Comparison of ENCODE assay signal across 8 mouse cellular contexts in the genomic region with DNA sequence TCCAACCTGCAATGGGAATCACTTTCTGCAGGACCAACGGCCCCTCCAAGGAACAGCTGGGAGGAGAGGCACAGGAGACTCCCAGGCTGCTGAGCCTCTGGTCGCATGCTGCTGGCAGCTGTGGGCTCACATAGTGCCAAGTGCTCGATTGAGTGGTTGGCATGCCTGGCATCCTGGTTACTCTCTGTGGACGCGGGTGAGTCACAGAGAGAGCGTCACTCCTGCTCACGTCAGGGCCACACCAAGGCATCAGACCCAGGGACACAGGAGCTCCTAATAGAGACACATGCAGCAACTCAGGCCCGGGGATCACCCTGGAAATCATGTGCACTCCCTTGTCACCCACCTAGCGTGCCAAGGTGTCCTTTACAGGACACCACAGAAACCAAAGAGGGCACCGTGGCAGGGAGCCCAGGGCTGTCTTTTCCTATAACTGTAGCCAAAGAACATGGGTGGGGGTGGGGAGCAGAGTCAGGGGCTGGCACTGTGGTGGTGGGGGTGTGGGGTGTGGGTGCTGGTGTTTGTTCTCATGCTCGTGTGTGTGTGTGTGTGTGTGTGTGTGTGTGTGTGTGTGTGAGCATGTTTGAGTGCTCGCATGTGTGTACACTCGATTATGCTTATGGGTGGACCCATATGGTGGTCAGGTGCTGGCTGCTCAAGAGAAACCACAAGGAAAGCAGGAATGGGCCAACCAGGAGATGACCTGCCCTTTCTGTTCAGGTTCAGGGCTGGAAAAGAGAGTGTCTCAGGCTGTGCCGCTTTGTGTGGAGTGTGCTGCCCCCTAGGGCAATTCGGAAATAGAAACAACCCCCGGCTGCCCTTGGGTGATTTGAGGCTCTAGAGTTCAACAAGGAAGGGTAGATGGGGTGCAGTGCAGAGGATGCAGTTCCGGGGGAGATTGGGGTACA.
DNase-seq lines count a peak whose midpoint lies in the region; ATAC-seq and TF ChIP-seq lines count a peak whose summit lies in the region.

No protein-coding gene starts in this region.

- H3K36me3 ChIP-seq in ES-E14 (ENCODE audit: control insufficient read depth, insufficient read depth, low read length, poor library complexity, severe bottlenecking), result no peaks in the 10 kb centered on the region
- H3K36me3 ChIP-seq in embryonic facial prominence, embryonic 15.5 days, result no peaks in the 10 kb centered on the region
- no peaks in the 10 kb centered on the region for H3K36me3 ChIP-seq in heart, embryonic 16.5 days (ENCODE audit: control insufficient read depth, insufficient read depth)
- no peaks in the 10 kb centered on the region for H3K36me3 ChIP-seq in small intestine, adult 2 months (ENCODE audit: control insufficient read depth, insufficient read depth, low read length)

- DNase-seq in ES-E14 (ENCODE audit: low read depth, low spot score), result no peak
- DNase-seq in adrenal gland, postnatal 25 days, result peak; percentile 78
- DNase-seq in kidney, postnatal 10 days, result peak; percentile 63
- DNase-seq in lung, postnatal 36 days, result peak; percentile 88
- no peak for DNase-seq in right cerebral cortex, postnatal 14 days

- H3K9ac ChIP-seq in ES-E14 (ENCODE audit: insufficient read depth, low read depth, low read length, poor library complexity, severe bottlenecking), result no peak overlapping the region
- no peak overlapping the region for H3K9ac ChIP-seq in embryonic facial prominence, embryonic 15.5 days
- H3K9ac ChIP-seq in heart, embryonic 16.5 days (ENCODE audit: low read length), result 0 out of 2 replicates have a peak overlapping the region, but pooled peaks have one; percentile 18

- peak; percentile 69; the same call in 1 of the 2 replicates for TF ChIP-seq CTCF in small intestine, adult 2 months (IDR thresholded peaks at IDR 0.05; ENCODE audit: extremely low read depth, insufficient read length, insufficient replicate concordance, low read depth, low read length)

- H3K27ac ChIP-seq in ES-E14 (ENCODE audit: insufficient read depth, low read depth, low read length, poor library complexity, severe bottlenecking), result no peak overlapping the region
- 0 out of 2 replicates have a peak overlapping the region, but pooled peaks have one; percentile 17 for H3K27ac ChIP-seq in embryonic facial prominence, embryonic 15.5 days (replicated peaks)
- H3K27ac ChIP-seq in heart, embryonic 16.5 days (ENCODE audit: low read length), result peak overlapping the region; percentile 66
- no peak overlapping the region for H3K27ac ChIP-seq in small intestine, adult 2 months (ENCODE audit: insufficient read depth, low read depth, low read length)

- in situ Hi-C loops in ES-E14 (cut with MboI; ENCODE audit: low sequenced_read_pairs in 2 of 2, unreplicated experiment in 2 of 2), result loop anchor here in 1 of 2 experiments (10.0 kb wide), 2 partner anchors 599 to 759 kb away; no protein-coding TSS in a partner anchor

- ATAC-seq in embryonic facial prominence, embryonic 15.5 days (ENCODE audit: insufficient number of reproducible peaks, low FRiP score, low TSS enrichment, low read depth), result peak; percentile 66
- peak; percentile 68 for ATAC-seq in heart, embryonic 16.5 days (replicated peaks; ENCODE audit: extremely low read depth, insufficient read depth, low FRiP score)

- no peaks in the 10 kb centered on the region for H3K27me3 ChIP-seq in embryonic facial prominence, embryonic 15.5 days
- no peaks in the 10 kb centered on the region for H3K27me3 ChIP-seq in heart, embryonic 16.5 days (ENCODE audit: control insufficient read depth, insufficient read depth, low read length)
- H3K27me3 ChIP-seq in small intestine, adult 2 months (ENCODE audit: control insufficient read depth, insufficient read depth, low read length), result no peaks in the 10 kb centered on the region

- no peak overlapping the region for H3K4me3 ChIP-seq in ES-E14 (ENCODE audit: insufficient read depth in 1 of 2, low read depth in 1 of 2, low read length in 2 of 2, poor library complexity in 1 of 2, severe bottlenecking in 1 of 2)
- H3K4me3 ChIP-seq in embryonic facial prominence, embryonic 15.5 days (replicated peaks), result no peak overlapping the region
- no peak overlapping the region for H3K4me3 ChIP-seq in heart, embryonic 16.5 days (ENCODE audit: low read length)
- H3K4me3 ChIP-seq in small intestine, adult 2 months (ENCODE audit: low read depth, low read length), result no peak overlapping the region

- WGBS in embryonic facial prominence, embryonic 15.5 days, result 48% methylated on average over 17 of the region's 17 CpGs
- WGBS in heart, embryonic 16.5 days, result 51% methylated on average over 17 of the region's 17 CpGs
- WGBS in small intestine, adult 2 months, result 54% methylated on average over 17 of the region's 17 CpGs

- no peaks in the 10 kb centered on the region for H3K4me1 ChIP-seq in ES-E14 (ENCODE audit: control insufficient read depth in 2 of 2, insufficient read depth in 2 of 2, low read length in 2 of 2, poor library complexity in 1 of 2)
- peaks cover 24% of the 10 kb centered on the region for H3K4me1 ChIP-seq in embryonic facial prominence, embryonic 15.5 days
- peaks cover 32% of the 10 kb centered on the region for H3K4me1 ChIP-seq in heart, embryonic 16.5 days (ENCODE audit: control insufficient read depth, insufficient read depth, low read length)
- H3K4me1 ChIP-seq in small intestine, adult 2 months (ENCODE audit: control insufficient read depth, insufficient read depth, insufficient read length, low read length), result no peaks in the 10 kb centered on the region

- H3K4me2 ChIP-seq in embryonic facial prominence, embryonic 15.5 days (replicated peaks), result no peak overlapping the region
- no peak overlapping the region for H3K4me2 ChIP-seq in heart, embryonic 16.5 days (ENCODE audit: low read depth, low read length)

- H3K9me3 ChIP-seq in ES-E14 (ENCODE audit: control insufficient read depth, insufficient read depth, low read depth, low read length), result no peaks in the 10 kb centered on the region
- no peaks in the 10 kb centered on the region for H3K9me3 ChIP-seq in embryonic facial prominence, embryonic 15.5 days (replicated peaks)
- no peaks in the 10 kb centered on the region for H3K9me3 ChIP-seq in heart, embryonic 16.5 days (replicated peaks; ENCODE audit: control insufficient read depth, low read length)

- TF ChIP-seq POLR2A in small intestine, adult 2 months (IDR thresholded peaks at IDR 0.05; ENCODE audit: low read depth, low read length), result no peak

TF ChIP-seq in ES-E14, 5 proteins besides CTCF, POLR2A, EP300 and RAD21:
- TF ChIP-seq ZC3H11A (IDR thresholded peaks at IDR 0.05; ENCODE audit: borderline replicate concordance, low read depth, low read length) (peak; percentile 50; the same call in 1 of the 2 replicates), HCFC1 (IDR thresholded peaks at IDR 0.05; ENCODE audit: borderline replicate concordance, insufficient read depth, low read length) (no peak)

Comparison
In these comparisons a context has a peak if more than half of its experiments do, and no peak if none do; other contexts are left out.
1. DNase-seq: peak in adrenal gland, postnatal 25 days (single experiment), kidney, postnatal 10 days (single experiment) and lung, postnatal 36 days (single experiment); none in ES-E14 (single experiment) and right cerebral cortex, postnatal 14 days (single experiment).
2. H3K27ac ChIP-seq: peak in embryonic facial prominence, embryonic 15.5 days (single experiment) and heart, embryonic 16.5 days (single experiment); none in ES-E14 (single experiment) and small intestine, adult 2 months (single experiment).